Mouse (Mus musculus) ES-Bruce4 (cell line): ENCODE data around the gene Gm21828. TPM values are rescaled to one million over a fixed set of nuclear protein-coding genes. Genes with fewer than 3 reads are reported as not detected.
"Not testable (repeated sequence)": the region's sequence is repeated elsewhere in the genome, so short reads cannot be mapped to it uniquely, and the experiment has no call there.

Source experiments
- H3K27ac ChIP-seq: 2 replicates; pipeline ENCODE4 v1.5.1; 2012; ENCODE audit warnings: low read length, inconsistent platforms; ENCODE audit not compliant: insufficient read depth
- H3K27me3 ChIP-seq: 2 replicates; pipeline ENCODE4 v1.6.1; 2012; ENCODE audit warnings: mild to moderate bottlenecking, low read length, inconsistent platforms; ENCODE audit not compliant: control insufficient read depth, poor library complexity, insufficient read depth, severe bottlenecking
- H3K36me3 ChIP-seq: 2 replicates; pipeline ENCODE4 v1.6.1; 2012; ENCODE audit warnings: inconsistent platforms, mild to moderate bottlenecking, low read length, moderate library complexity; ENCODE audit not compliant: control insufficient read depth, poor library complexity, insufficient read depth, severe bottlenecking
- H3K4me1 ChIP-seq: one replicate; pipeline ENCODE4 v1.8.1; 2011; ENCODE audit warnings: low read length; ENCODE audit not compliant: control insufficient read depth, insufficient read depth
- H3K4me3 ChIP-seq: 2 replicates; pipeline ENCODE4 v1.5.1; 2011; ENCODE audit warnings: low read depth, mild to moderate bottlenecking, low read length
- H3K9ac ChIP-seq: 2 replicates; pipeline ENCODE4 v1.6.1; 2012; ENCODE audit warnings: low read depth, mild to moderate bottlenecking, inconsistent platforms; ENCODE audit not compliant: poor library complexity, severe bottlenecking
- H3K9me3 ChIP-seq: replicated peaks from 2 replicates; pipeline ENCODE4 v1.6.1; 2012; ENCODE audit warnings: mild to moderate bottlenecking, low read length, inconsistent platforms; ENCODE audit not compliant: control insufficient read depth, poor library complexity, insufficient read depth, severe bottlenecking
- polyA plus RNA-seq: library from polyadenylated mRNA; stranded (reverse); fragments of >200 nt; gene quantifications from 2 replicates; pipeline ENCODE4 v1.2.4, GENCODE M21; 2011; ENCODE audit warnings: low read depth; ENCODE audit not compliant: missing spikeins, insufficient read depth, insufficient read length

The Gm21828 gene
- not detected in 2 replicates for polyA plus RNA-seq

GRCm38 (mm10) chrY:13223828-13224227 is at the start of gene Gm21828:
TSS of gene Gm21828 (minus strand) at chrY:13223928.
- not testable (repeated sequence) for H3K36me3 ChIP-seq, H3K4me1 ChIP-seq, H3K4me3 ChIP-seq, H3K9ac ChIP-seq, H3K9me3 ChIP-seq, H3K27me3 ChIP-seq, H3K27ac ChIP-seq

GRCm38 (mm10) chrY:13252091-13252490 is 28.4 kb upstream of the Gm21828 start, which contains the start of the genes Gm21440 and Gm21454:
TSS of gene Gm21440 (plus strand) at chrY:13252391.
TSS of gene Gm21454 (plus strand) at chrY:13252442.
- H3K27me3 ChIP-seq, H3K4me3 ChIP-seq, H3K27ac ChIP-seq, H3K4me1 ChIP-seq, H3K36me3 ChIP-seq, H3K9ac ChIP-seq, H3K9me3 ChIP-seq: not testable (repeated sequence)

Other genes with a start within 250 kb of the Gm21828 start
- not detected in 2 replicates for gene Gm20807, start 181.0 kb downstream of the Gm21828 start, polyA plus RNA-seq
- not detected in 2 replicates for gene Gm21891, start 90.4 kb downstream of the Gm21828 start, polyA plus RNA-seq
- not detected in 2 replicates for gene Gm21425, start 62.0 kb downstream of the Gm21828 start, polyA plus RNA-seq
- gene Gm21440, start 28.5 kb upstream of the Gm21828 start, polyA plus RNA-seq: not detected in 2 replicates
- not detected in 2 replicates for gene Gm21454, start 28.5 kb upstream of the Gm21828 start, polyA plus RNA-seq
- gene Gm21725, start 125.1 kb upstream of the Gm21828 start, polyA plus RNA-seq: not detected in 2 replicates
- gene Gm21866, start 241.7 kb upstream of the Gm21828 start, polyA plus RNA-seq: not detected in 2 replicates